Mouse (Mus musculus) spleen, embryonic (tissue): ENCODE data around the gene Ccsap.

Experiments
- CTCF ChIA-PET: fragments of 350-600 bp; sonication (Branson Sonifier 250); formaldehyde crosslinking; loops from one replicate; lab custom pipeline; 2022; lab: Charles Lee

Ccsap gene

DNA sequence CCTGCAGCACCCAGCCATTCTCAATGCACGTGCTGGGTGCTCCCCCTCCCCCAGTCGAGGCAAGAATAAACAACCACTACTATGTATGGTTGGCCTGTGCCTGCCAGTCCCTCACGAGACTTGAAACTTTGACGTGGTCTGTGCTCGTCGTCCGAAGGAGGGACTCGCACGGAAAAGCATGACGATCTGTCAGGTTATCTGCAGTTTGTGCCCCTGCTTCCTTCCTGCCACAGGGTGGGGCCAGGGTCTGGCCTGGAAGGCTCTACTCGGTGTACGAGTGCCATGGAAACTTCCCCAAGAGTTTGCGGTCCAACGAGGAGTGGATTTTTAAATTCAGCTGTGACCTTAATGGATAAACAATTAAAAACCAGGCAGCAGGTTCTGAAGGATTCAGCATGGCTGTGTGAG is 53.0 kb downstream of the Ccsap start:
- CTCF ChIA-PET: no interaction called here

DNA sequence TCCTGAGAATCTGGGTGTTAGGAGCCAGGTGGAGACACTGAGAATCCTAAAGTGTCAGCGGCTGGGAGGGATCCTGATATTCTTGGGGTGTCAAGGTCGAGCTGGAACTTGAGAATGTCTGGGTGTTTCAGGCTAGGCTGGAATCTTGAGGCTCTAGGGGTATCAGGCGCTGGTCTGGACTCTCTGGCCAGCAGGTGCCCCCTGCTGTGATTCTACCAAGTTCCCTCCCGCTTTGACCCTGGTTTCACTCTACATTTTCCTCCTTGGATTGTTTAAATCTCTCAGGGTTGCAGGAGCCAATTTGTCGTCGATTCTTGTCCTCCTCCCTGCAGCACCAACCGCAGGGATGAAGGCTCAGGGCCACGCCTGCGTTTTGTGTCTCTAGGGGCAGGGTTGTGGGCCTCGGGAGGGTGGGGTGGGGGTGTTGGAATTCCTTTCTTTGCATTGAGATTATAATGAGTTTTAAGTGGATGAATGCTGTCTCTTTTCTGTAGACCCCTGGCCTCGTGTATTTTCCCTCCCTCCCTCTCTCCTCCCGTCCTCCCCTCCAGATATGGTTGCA is 53.6 kb downstream of the Ccsap start:
- CTCF ChIA-PET: no interaction called here

DNA sequence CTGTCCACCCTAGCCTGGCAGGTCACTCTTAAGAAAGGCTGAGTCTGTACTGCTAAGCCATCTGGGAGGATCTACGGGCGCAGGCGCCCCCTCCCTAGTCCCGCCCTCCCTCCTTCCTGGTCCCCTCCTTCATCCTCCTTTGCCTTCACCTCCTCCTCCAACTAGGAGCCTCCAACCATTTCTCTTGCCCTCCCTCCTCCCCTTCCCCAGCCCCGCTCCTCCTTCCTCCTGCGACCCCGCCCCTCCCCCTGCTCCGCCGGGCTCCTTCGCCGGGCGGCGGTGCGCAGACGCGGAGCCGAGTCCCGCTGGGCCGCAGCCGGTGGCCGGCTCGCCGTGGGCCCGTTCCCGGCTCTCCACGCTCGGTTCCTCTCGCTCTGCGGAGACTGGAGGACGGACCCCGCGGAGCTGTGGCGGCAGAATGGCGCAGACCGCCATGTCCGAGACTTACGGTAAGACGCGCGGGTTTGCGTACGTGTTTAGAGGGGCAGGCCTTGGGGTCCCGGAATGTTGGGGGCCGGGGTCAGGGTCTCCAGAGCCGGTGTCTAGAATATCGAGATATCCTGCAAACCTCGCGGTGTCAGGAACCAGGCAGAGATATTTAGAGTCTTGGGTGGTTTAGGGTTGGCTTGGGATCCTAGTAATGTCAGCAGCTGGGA is 54.2 kb downstream of the Ccsap start, which contains the start of gene Rab4a:
Gene Rab4a (plus strand): TSS at position 268 of the 656 bp plus-strand sequence.
- CTCF ChIA-PET: no interaction called here

DNA sequence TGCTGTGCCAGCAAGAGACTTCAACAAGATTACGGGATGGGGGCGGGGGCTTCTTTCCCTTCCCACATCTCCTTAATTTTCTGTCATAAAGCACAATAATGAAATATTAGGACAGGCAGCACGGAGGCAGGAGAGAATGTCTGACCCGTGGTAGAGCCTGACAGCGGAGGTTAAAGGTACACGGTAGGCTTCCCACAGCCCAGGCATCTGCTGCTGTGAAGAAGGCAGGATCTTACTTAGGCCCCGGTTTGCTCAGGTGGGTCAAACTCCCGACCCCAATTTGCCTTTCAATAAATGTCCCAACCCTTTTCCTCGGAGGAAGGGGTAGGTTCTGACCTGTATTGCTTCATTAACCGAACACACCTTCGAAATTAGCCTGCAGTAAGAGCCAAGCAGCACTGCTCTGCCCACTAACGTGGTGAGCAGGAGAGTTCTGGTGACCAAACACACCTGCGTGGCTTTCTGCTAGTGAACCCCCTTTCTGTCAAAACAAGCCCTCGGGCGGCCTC is 54.7 kb downstream of the Ccsap start:
- CTCF ChIA-PET: no interaction called here

DNA sequence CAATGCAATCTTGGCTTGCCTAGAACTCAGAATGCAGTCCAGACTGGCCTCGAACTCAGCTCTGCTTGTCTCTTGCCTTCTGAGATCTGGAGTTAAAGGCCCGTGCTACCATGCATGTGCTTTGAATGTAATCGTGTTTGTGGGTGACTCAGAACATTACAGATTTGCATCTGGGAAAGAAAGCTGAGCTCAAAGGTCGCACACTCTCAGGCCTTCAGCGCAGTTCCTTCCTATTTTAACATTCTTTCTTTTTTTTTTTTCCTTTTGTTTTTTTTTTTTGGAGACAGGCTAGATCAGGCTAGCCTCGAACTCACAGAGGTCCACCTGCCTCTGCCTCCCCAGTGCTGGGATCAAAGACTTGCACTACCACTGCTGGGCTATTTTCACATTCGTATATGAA is 55.4 kb downstream of the Ccsap start:
- CTCF ChIA-PET: interaction anchor here (0.8 kb wide), 1 partner anchor 1583 kb away, joined by 3 read pairs; no protein-coding TSS in a partner anchor

DNA sequence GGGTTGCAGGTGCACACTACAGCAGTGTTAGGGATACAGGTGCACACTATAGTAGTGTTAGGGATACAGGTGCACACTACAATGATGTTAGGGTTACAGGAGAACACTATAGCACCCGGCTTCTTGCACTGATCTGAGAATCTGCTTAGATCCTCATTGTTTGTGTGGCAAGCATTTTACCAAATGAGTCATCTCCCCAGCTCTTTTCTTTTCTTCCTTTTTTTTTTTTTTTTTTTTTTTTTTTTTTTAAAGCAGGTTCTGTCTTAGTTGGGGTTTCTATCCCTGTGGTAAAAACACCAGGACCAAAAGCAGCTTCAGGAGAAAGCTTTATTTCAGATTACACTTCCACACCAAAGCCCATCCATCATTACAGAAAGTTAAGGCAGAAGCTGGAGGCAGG is 56.4 kb downstream of the Ccsap start:
- CTCF ChIA-PET: no interaction called here

DNA sequence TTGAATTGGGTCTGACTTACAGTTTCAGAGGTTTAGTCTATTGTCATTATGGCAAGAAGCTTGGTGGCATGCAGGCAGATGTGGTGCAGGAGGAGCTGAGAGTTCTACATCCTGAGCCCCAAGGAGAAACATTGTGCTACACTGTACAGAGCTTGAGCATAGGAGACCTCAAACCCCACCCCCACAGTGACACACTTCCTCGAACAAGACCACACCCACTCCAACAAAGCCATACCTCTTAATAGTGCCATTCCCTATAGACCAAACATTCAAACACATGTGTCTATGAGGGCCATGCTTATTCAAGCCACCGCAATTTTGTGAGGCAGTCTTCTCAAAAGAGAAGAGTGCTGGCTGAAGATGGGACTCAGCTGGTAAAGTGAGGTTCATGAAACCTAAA is 58.5 kb downstream of the Ccsap start:
- CTCF ChIA-PET: no interaction called here

DNA sequence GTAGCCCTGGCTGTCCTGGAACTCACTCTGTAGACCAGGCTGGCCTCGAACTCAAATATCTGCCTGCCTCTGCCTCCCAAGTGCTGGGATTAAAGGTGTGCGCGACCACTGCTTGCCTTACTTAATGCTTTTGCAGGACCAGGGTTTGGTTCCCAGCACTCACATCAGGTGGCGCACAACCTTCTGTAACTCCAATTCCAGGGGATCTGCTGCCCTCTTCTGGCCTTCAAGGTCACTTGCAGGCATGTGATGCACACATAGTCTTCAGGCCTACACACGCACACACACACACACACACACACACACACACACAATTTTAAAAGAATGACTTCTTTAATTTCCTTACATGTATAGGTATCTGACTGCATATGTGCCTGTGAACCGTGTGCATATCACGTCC is 59.1 kb downstream of the Ccsap start:
- CTCF ChIA-PET: no interaction called here

DNA sequence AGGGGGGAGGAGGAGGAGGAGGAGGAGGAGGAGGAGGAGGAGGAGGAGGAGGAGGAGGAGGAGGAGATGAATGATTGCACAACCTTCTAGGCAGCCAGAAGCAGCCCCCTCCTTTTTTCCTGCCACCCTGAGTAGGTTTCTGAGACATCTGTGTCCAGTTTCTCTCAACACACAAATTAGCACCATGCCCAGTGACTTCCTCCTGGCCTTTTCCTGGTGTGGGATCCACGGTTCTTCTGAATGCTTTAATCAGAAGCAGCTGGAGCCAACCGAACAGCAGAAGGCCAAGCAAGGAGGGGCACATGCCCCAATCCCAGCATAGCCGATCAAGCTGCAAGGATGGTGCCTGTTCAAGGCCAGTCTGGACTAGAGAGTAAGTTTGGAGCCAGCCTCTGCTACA is 60.1 kb downstream of the Ccsap start:
- CTCF ChIA-PET: no interaction called here

DNA sequence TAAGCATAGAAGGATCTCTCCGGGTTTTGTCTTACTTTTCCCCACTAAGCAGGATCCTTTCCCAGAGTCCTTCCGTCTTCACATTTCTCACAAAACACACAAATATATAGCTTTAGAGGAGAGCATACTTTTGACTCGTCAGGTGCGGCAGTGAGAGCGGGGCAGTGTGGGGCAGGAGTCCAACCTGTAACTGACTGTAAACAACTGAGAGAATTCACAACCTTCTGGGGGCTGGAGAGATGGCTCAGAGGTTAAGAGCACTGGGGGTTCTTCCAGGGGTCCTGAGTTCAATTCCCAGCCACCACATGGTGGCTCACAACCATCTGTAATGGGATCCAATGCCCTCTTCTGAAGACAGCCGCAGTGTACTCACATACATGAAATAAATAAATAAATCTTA is 60.6 kb downstream of the Ccsap start:
- CTCF ChIA-PET: no interaction called here

DNA sequence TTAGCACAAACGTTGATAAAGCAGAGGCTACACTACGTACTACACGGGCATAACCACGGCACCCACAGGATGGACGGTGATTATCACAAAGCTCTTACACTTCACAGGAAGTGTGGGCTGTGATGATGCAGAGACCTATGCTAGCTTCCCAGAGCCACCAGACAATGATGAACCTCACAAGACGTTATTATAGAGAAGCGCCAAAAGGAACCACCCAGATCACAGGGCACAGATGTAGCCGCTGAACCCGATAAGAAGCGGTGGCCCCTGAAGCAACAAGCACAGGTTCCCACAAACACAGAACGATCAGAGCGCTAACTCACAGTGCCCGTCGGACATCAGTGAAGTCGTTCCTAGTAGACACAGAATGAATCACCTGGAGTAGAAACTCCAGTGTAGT is 62.1 kb downstream of the Ccsap start:
- CTCF ChIA-PET: no interaction called here

DNA sequence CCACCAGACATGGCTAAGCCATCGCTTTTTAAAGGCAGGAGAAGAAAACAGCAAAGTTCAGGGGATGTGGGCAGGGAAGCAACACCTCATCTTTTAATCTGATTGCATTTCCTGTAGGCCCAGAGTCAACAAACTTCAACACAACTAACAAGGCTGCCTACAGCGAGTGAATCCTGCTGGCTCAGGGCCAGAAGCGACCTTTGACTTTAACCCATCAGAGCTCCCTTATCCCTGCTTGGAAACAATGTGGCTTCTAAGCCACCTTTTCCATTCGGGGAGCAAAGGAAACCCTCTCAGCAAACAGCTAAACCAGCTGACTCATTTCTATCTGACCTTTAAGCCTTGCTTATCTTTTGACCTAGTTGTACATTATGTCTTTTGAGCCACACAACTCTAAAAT is 63.3 kb downstream of the Ccsap start:
- CTCF ChIA-PET: no interaction called here

DNA sequence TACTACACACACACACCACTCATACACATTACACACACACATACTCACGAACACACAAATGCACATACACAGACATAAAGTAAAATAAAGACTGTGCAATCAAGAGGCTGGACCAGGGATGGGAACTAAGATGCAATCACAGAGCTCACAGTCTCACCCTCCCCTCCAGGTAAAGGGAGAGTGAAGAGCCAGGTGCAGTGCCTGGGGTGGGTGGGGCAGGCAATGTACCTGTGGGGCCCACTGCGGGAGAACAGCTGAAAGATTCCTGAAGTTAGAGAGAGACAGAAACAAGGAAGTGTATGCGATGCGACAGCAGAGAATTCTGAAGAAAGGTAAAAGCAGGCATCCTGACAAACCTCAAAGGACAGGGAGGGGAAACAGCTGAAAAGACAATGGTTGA is 65.2 kb downstream of the Ccsap start:
- CTCF ChIA-PET: no interaction called here

DNA sequence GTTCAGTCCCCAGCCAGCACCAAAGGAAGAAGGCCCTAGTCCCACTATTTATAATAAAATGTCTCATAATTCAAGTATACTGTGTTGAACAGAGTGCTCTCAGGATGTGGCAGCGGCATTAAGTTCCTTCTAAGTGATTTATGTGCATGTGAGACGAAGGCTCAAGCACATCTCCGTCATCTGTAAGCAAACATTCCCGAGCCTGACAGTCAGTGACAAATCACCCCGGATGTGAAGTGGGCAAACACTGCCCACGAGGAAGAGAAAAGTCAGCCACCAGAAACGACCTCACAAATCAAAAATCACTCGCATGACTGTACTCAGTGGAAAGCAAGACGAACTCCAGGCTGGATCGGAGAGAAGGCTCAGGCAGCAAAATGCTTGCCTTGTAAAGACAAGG is 66.1 kb downstream of the Ccsap start:
- CTCF ChIA-PET: no interaction called here

DNA sequence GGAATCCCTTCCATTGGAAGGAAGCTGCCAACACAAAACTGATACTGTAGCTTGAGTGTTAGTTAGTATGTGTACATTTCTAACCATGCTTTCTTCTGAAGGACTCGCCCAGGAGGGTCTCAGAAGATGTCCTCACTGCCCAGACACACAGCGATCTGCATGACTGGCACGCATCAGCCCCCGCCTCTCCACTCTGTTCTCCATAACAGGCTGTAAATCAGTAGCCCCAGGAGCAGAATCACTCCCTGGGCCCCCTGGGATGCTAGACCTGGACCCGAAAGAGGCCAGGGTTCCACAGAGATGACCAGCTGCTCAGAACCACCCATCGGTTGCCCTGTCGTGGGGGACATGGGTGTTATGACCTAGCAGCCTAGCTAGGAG is 68.2 kb downstream of the Ccsap start:
- CTCF ChIA-PET: no interaction called here

DNA sequence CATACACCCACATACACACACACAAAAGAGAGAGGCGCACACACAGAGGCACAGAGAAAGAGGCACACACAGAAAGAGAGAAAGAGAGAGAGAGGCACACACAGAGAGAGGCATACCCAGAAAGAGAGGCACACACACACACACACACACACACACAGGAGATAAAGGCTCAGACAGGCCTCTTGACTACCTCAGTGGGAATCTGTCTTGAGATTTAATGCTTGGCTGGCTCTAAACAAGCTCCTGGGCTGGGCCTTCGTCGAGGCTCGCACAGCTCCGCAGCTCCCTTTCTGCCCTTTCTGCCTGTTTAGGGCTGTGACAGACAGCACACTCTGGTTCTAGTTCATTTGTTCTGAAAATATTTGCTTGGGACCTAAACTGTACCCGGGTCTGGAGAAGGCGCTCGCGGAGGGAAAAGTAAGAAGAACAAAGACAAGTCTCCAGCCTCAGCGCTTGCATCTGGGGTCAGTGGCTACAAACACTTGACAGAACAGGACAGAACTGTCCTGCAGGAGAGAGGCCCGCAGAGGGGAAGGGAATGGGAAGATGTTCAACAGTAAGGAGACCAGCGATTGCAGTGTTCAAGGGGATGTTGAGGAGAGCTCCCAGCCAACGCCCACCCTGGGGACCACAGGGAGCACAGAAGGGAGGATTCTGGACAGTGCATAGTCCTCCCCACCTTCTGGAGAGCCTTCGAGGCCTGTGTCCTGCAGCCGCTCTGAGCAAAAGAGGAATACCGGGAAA is 68.7 kb downstream of the Ccsap start:
- CTCF ChIA-PET: no interaction called here
